Mouse (Mus musculus) CD4-positive, CD25-positive, alpha-beta regulatory T cell, adult 4 months (primary cell): ENCODE results near the gene Plekha8. TPM values are rescaled to one million over a fixed set of nuclear protein-coding genes. Genes with fewer than 3 reads are reported as not detected.

ENCODE experiments used
- polyA plus RNA-seq, 2 experiments: library from polyadenylated mRNA; unstranded; fragments of 100-300 nt; shearing (Covaris generic); gene quantifications; one replicate each; pipeline ENCODE4 v1.2.1; 2017

The Plekha8 gene
- polyA plus RNA-seq, 2 experiments from 2014 or later = 0.67 to 0.73 TPM

Other genes starting within 250 kb of the Plekha8 start
- not detected for gene Wipf3, start 165.5 kb upstream of the Plekha8 start, polyA plus RNA-seq
- under 1 TPM in 1 of 2 experiments, not detected in 1; 0.22 TPM for gene Scrn1, start 28.6 kb upstream of the Plekha8 start, polyA plus RNA-seq
- not detected for gene Fkbp14, start 2.2 kb downstream of the Plekha8 start, polyA plus RNA-seq
- gene Mturn, start 86.5 kb downstream of the Plekha8 start, polyA plus RNA-seq = 10 to 100 TPM; 22.2 to 26.3 TPM
- 10 to 100 TPM; 22.9 to 26.1 TPM for gene Znrf2, start 221.8 kb downstream of the Plekha8 start, polyA plus RNA-seq